Mouse (Mus musculus): ENCODE data around the gene Trrap. TPM values are rescaled to one million over a fixed set of nuclear protein-coding genes. Genes with fewer than 3 reads are reported as not detected.

The Trrap gene
- total and polyA plus RNA-seq, 2 experiments from 2014 or later: 58.4 to 149 TPM

DNA sequence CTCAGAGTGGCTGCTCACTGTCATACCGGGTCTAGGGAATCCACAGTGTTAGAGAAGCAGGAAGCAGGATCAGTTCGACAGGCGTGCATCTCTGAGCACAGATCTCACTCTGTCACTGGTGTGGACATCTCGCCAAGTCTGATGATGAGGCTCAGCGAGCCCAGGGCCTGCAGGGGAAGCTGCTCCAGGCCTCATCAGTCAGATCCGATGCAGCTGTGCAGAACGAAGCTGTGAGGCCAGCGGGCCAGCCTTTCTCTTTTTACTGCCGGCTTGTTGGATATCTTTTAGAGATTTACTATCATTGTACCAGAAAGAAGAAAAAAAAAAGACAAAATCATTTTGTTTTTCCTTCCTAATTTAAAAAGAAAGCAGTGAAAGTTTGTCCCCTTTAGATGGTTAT, 91.8 kb downstream of the Trrap start:
- no peak overlapping the region for H3K4me2 ChIP-seq (ENCODE audit: low read depth, low read length)
- no peak overlapping the region for H3K4me3 ChIP-seq (ENCODE audit: low read length)
- WGBS: 91% methylated on average over 9 of the region's 9 CpGs
- TF ChIP-seq CTCF (IDR thresholded peaks at IDR 0.05; ENCODE audit: low read depth): no peak
- H3K9ac ChIP-seq (replicated peaks; ENCODE audit: low read length): no peak overlapping the region
- H3K27ac ChIP-seq: no peak overlapping the region
- ATAC-seq (no peak), DNase-seq (ENCODE audit: low spot score) (no peak)
- peaks cover 55% of the 10 kb centered on the region for H3K36me3 ChIP-seq (ENCODE audit: insufficient read depth, low read length)
- no peaks in the 10 kb centered on the region for H3K4me1 ChIP-seq (ENCODE audit: insufficient read depth, low read length)
- H3K9me3 ChIP-seq (ENCODE audit: low read length): no peaks in the 10 kb centered on the region
- no peaks in the 10 kb centered on the region for H3K27me3 ChIP-seq (ENCODE audit: insufficient read depth, low read length)

DNA sequence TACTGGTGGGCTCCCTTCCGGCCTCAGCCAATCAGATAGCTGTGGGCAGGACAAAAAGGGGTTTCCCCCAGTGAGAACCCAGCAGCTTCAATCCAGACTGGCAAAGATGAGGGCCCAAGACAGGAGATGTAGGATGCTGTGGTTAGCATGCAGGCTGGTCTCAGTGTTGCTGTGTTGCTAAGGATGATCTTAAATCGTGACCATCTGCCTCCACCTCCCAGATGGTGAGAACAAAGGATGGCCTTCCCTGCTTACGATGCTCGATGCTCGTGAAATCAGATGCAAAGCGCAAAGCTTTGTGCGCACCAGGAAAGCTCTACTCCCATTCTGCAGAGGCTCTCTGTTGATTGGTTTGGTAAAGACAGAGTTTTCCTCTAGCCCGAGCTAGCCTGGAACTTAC, 93.4 kb downstream of the Trrap start:
- Histone ChIP-seq H3K4me2 (ENCODE audit: low read depth, low read length) (no peak overlapping the region), H3K9ac (replicated peaks; ENCODE audit: low read length) (no peak overlapping the region), H3K36me3 (ENCODE audit: insufficient read depth, low read length) (peaks cover 46% of the 10 kb centered on the region), H3K4me1 (ENCODE audit: insufficient read depth, low read length) (no peaks in the 10 kb centered on the region), H3K27ac (no peak overlapping the region), H3K9me3 (ENCODE audit: low read length) (no peaks in the 10 kb centered on the region), H3K27me3 (ENCODE audit: insufficient read depth, low read length) (no peaks in the 10 kb centered on the region), H3K4me3 (ENCODE audit: low read length) (no peak overlapping the region)
- DNase-seq (ENCODE audit: low spot score) (no peak), ATAC-seq (no peak)
- TF ChIP-seq CTCF (IDR thresholded peaks at IDR 0.05; ENCODE audit: low read depth): no peak
- WGBS: 97% methylated on average over 8 of the region's 8 CpGs

DNA sequence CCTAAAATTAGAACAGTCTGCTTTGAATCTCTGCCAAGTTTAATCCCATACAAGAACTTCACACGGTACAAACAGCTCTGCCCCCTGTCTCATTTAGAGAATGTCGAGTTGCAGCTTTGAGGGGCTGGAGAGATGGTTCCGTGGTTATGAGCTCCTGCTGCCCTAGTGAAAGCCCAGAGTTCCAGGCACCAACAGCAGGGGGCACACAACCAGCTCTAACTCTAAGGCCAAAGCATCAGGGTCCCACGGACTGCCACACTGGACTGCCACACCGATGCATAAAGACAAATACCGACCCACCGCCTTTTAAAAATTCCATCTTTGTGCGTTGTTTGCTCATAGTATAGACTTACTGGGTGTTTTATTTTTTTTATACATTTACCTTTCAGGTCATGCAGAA, 99.4 kb downstream of the Trrap start:
- Histone ChIP-seq H3K27ac (no peak overlapping the region), H3K4me1 (ENCODE audit: insufficient read depth, low read length) (no peaks in the 10 kb centered on the region), H3K4me2 (ENCODE audit: low read depth, low read length) (no peak overlapping the region), H3K9me3 (ENCODE audit: low read length) (no peaks in the 10 kb centered on the region), H3K9ac (replicated peaks; ENCODE audit: low read length) (no peak overlapping the region), H3K36me3 (ENCODE audit: insufficient read depth, low read length) (no peaks in the 10 kb centered on the region), H3K4me3 (ENCODE audit: low read length) (no peak overlapping the region), H3K27me3 (ENCODE audit: insufficient read depth, low read length) (no peaks in the 10 kb centered on the region)
- ATAC-seq (no peak), DNase-seq (ENCODE audit: low spot score) (peak; percentile 31)
- peak; percentile 55 for TF ChIP-seq CTCF (IDR thresholded peaks at IDR 0.05; ENCODE audit: low read depth)
- WGBS: 67% methylated on average over 8 of the region's 8 CpGs

DNA sequence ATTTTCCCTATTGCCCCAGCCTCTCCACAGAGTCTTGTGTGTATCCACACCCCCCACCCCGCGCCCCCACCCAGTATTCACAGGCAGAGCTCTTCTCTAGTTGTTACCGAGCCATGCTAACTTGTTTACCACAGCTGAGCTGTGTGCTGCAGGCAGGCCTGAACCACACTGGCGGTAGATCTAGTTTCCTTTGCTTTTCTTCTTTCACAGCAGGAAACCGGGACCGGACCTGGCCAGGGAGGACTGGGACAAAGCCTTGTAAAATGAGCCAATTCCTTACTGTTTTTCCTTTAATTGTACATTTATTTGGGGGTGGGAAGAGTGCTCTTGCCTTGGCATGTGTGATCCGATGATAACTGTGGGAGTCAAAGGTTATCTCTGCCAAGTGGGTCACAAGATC, 101.9 kb downstream of the Trrap start:
- Histone ChIP-seq H3K9me3 (ENCODE audit: low read length) (no peaks in the 10 kb centered on the region), H3K4me1 (ENCODE audit: insufficient read depth, low read length) (no peaks in the 10 kb centered on the region), H3K4me3 (ENCODE audit: low read length) (no peak overlapping the region), H3K4me2 (ENCODE audit: low read depth, low read length) (no peak overlapping the region), H3K9ac (replicated peaks; ENCODE audit: low read length) (no peak overlapping the region), H3K27me3 (ENCODE audit: insufficient read depth, low read length) (no peaks in the 10 kb centered on the region), H3K27ac (no peak overlapping the region), H3K36me3 (ENCODE audit: insufficient read depth, low read length) (no peaks in the 10 kb centered on the region)
- DNase-seq (ENCODE audit: low spot score): no peak
- ATAC-seq: no peak
- 58% methylated on average over 7 of the region's 7 CpGs for WGBS
- TF ChIP-seq CTCF (IDR thresholded peaks at IDR 0.05; ENCODE audit: low read depth): no peak

DNA sequence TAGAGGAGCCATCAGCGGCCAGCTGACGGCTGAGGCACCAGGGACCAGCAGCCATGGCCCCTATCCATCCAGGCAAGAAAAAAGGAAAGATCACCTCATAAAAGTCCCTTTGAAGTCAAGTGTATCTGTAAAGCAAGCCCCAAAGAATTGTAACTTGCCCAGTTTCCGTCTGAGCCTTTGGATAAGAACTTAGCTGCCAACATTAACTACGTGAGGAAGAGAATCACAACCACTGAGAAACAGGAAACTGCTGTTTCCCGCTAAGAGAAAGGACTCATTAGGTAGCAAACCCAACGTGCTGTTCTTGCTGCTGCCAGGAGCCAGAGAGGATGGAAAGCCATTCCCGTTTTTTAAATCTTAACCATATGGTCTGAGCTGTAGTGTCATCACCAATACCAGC, 103.2 kb downstream of the Trrap start:
- no peaks in the 10 kb centered on the region for H3K36me3 ChIP-seq (ENCODE audit: insufficient read depth, low read length)
- WGBS: 83% methylated on average over 7 of the region's 7 CpGs
- ATAC-seq: no peak

DNA sequence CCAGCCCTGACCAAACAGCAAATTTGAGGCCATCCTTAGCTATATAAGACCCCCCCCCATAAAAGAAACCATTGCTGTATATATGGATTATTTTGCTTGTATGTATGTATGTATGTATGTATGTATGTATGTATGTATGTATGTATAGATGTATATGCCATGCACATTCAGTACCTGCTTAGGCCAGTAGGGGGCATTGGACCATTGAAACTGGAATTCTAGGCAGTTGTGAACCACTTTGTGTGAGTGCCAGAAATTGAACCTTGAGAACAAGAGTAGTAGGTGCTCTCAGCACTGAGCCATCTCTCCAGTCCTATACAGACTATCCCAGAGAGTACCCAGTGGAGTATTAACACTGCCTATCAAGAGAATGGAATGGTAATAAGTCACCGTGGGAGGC, 104.2 kb downstream of the Trrap start:
- DNase-seq (ENCODE audit: low spot score) (peak; percentile 33), ATAC-seq (no peak)
- no peak overlapping the region for H3K27ac ChIP-seq
- no peak overlapping the region for H3K4me2 ChIP-seq (ENCODE audit: low read depth, low read length)
- H3K4me1 ChIP-seq (ENCODE audit: insufficient read depth, low read length): no peaks in the 10 kb centered on the region
- H3K9ac ChIP-seq (replicated peaks; ENCODE audit: low read length): no peak overlapping the region
- peak; percentile 62 for TF ChIP-seq CTCF (IDR thresholded peaks at IDR 0.05; ENCODE audit: low read depth)
- H3K4me3 ChIP-seq (ENCODE audit: low read length): no peak overlapping the region
- H3K9me3 ChIP-seq (ENCODE audit: low read length): no peaks in the 10 kb centered on the region
- H3K36me3 ChIP-seq (ENCODE audit: insufficient read depth, low read length): no peaks in the 10 kb centered on the region
- no peaks in the 10 kb centered on the region for H3K27me3 ChIP-seq (ENCODE audit: insufficient read depth, low read length)
- WGBS: 97% methylated on average over 1 of the region's 1 CpGs

More for the DNA sequence above, 103.2 kb downstream of the Trrap start:
- no peak overlapping the region for H3K9ac ChIP-seq (replicated peaks; ENCODE audit: low read length)
- H3K27me3 ChIP-seq (ENCODE audit: insufficient read depth, low read length): no peaks in the 10 kb centered on the region
- no peak overlapping the region for H3K4me2 ChIP-seq (ENCODE audit: low read depth, low read length)
- no peaks in the 10 kb centered on the region for H3K4me1 ChIP-seq (ENCODE audit: insufficient read depth, low read length)
- no peak overlapping the region for H3K27ac ChIP-seq
- H3K9me3 ChIP-seq (ENCODE audit: low read length): no peaks in the 10 kb centered on the region
- no peak for DNase-seq (ENCODE audit: low spot score)
- H3K4me3 ChIP-seq (ENCODE audit: low read length): no peak overlapping the region
- TF ChIP-seq CTCF (IDR thresholded peaks at IDR 0.05; ENCODE audit: low read depth): no peak

DNA sequence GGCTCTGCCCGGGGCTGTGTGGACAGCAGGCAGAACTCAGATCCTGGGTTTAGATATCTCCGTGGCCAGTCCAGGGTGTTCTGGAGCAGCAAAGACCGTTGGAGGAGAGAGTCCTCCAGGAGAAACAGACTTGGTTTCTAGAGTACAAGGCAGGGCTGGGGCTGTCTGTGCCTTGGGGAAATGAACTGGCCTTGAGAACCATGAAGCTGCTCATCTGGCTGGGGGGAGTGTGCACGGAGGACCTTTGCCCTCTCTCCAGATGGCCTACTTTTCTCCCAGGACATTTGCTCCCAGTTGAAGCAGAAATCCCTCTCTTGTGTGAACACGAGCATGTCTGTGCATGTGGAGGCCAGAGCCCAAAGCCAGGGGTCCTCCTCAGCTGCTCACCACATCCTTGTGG, 104.8 kb downstream of the Trrap start:
- DNase-seq (ENCODE audit: low spot score): no peak
- H3K27ac ChIP-seq: no peak overlapping the region
- H3K9me3 ChIP-seq (ENCODE audit: low read length): no peaks in the 10 kb centered on the region
- no peak for TF ChIP-seq CTCF (IDR thresholded peaks at IDR 0.05; ENCODE audit: low read depth)
- peaks cover 2% of the 10 kb centered on the region; the same call in 1 of the 2 replicates for H3K36me3 ChIP-seq (ENCODE audit: insufficient read depth, low read length)
- no peaks in the 10 kb centered on the region for H3K4me1 ChIP-seq (ENCODE audit: insufficient read depth, low read length)
- WGBS: 67% methylated on average over 5 of the region's 5 CpGs
- no peak overlapping the region for H3K9ac ChIP-seq (replicated peaks; ENCODE audit: low read length)
- H3K4me2 ChIP-seq (ENCODE audit: low read depth, low read length): no peak overlapping the region
- no peak overlapping the region for H3K4me3 ChIP-seq (ENCODE audit: low read length)
- no peaks in the 10 kb centered on the region for H3K27me3 ChIP-seq (ENCODE audit: insufficient read depth, low read length)
- no peak for ATAC-seq

Data from hindbrain, postnatal 0 days (tissue).